Mouse (Mus musculus): Measurements from ENCODE around the gene Mdfi.

DNA sequence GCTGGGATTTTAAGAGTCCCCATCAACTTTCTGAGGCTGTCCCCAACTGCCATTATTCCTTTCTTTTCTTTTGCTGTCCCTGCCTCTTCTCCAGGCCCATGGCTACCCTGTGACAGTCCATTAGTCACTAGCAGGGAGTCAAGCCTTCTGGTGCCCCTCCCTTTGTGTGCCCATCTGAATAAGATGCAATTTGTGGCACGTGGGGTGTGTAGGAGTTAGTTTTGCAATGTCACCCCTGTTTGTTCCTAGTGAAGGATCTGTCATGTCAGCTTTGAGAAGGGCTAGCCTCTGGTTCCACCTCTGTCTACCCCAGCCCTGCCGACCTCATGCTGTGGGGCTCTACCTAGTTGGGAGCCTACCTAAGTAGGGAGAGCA is 67.4 kb downstream of the Mdfi start:
- TF ChIP-seq CTCF (IDR thresholded peaks at IDR 0.05; ENCODE audit: insufficient read depth, low read length) (no peak), POLR2A (IDR thresholded peaks at IDR 0.05; ENCODE audit: borderline replicate concordance, extremely low read depth, low read depth, low read length) (no peak)

Data from lung, adult 2 months (tissue).